Mouse (Mus musculus) layer of hippocampus, adult 18-20 months (tissue): ENCODE measurements around the gene Trp53. TPM values are rescaled to one million over a fixed set of nuclear protein-coding genes. Genes with fewer than 3 reads are reported as not detected.
A peak's percentile ranks its signal among the peaks of the same experiment; 100 is the strongest.
"Not testable (repeated sequence)": the region's sequence is repeated elsewhere in the genome, so short reads cannot be mapped to it uniquely, and the experiment has no call there.

Source experiments
- DNase-seq, 2 experiments: peaks; one replicate each; pipeline ENCODE4 v3.0.0; 2022; ENCODE audit warnings: low spot score in 2 of 2
- long read RNA-seq: library from polyadenylated mRNA; stranded (forward); transcript quantifications from one replicate; pipeline ENCODE4 v2.0.0, GENCODE M21; 2021
- total RNA-seq, 2 experiments: library from RNA; stranded (reverse); gene quantifications; 2 replicates each; pipeline ENCODE4 v1.2.3; 2021

Gene Trp53
- 10 to 100 TPM; 25.5 to 26.9 TPM for total RNA-seq
- long read RNA-seq, transcript Trp53-203 (11 exons, 1,771 nt), result major isoform, 35 of 51 reads
- long read RNA-seq, partial matches to known transcripts, result 3 of 51 reads
- long read RNA-seq, other reads (novel, unspliced or antisense), result 9 of 51 reads

DNA sequence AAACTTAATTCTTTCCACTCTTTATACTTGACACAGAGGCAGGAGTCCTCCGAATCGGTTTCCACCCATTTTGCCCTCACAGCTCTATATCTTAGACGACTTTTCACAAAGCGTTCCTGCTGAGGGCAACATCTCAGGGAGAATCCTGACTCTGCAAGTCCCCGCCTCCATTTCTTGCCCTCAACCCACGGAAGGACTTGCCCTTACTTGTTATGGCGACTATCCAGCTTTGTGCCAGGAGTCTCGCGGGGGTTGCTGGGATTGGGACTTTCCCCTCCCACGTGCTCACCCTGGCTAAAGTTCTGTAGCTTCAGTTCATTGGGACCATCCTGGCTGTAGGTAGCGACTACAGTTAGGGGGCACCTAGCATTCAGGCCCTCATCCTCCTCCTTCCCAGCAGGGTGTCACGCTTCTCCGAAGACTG, at the start of gene Trp53, which contains the start of gene Wrap53:
Trp53 (plus strand) TSS at position 269 of the 424 bp plus-strand sequence.
Wrap53 (minus strand) TSS at position 165 of the 424 bp plus-strand sequence.
- peak; percentile 89 to 93 for DNase-seq

DNA sequence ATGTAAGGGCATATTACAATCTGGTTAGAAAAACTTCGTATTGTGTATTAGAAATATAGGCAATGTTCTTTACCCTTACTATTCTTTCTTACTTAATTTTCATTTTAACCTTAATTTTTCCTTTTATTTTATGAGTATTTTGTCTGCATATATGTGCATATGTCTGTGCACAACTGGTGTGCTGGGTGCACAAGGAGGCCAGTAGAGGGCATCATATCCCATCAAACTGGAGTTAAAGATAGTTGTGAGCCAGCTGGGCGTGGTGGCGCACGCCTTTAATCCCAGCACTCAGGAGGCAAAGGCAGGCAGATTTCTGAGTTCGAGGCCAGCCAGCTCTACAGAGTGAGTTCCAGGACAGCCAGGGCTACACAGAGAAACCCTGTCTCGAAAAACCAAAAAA, 49.4 kb upstream of the Trp53 start:
- DNase-seq, result not testable (repeated sequence)

DNA sequence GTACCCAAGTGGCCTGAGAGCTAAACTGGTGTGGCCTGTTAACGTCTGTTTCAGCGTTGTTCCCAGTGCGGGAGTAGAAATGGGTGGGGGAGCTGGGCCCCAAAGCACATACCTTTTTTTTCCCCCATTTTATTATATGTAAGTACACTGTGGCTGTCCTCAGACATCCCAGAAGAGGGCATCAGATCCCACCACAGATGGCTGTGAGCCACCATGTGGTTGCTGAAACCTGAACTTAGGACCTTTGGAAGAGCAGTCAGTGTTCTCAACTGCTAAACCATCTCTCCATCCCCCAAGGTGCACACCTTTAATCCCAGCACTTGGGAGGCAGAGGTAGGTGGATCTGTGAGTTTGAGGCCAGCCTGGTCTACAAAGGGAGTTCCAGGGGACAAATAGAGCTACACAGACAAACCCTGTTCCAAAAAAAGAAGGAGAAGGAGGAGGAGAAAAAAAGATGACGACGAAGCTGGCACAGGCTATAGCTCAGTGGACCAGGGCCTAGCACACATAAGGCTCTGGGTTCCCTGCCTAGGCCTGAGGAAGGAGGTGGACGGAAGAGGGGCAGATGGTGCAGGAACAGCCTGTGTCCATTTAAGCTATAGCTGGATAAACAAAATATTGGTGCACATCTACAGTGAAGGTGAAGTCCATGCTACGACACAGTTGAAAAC, 47.5 kb upstream of the Trp53 start:
- DNase-seq, result no peak

DNA sequence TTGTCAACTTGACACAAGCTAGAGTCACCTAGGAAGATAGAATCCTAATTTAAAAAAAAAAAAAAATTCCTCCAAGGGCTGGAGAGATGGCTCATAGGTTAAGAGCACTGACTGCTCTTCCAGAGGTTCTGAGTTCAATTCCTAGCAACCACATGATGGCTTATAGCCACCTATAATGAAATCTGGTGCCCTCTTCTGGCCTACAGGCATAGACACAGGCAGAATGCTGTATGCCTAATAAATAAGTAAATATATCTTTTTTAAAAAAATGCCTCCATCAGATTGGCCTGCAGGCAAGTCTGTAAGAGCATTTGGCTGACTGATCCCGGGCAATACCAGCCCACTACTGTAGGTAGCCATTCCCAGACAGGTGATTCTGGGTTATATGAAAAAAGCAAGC, 45.2 kb upstream of the Trp53 start:
- no peak for DNase-seq

DNA sequence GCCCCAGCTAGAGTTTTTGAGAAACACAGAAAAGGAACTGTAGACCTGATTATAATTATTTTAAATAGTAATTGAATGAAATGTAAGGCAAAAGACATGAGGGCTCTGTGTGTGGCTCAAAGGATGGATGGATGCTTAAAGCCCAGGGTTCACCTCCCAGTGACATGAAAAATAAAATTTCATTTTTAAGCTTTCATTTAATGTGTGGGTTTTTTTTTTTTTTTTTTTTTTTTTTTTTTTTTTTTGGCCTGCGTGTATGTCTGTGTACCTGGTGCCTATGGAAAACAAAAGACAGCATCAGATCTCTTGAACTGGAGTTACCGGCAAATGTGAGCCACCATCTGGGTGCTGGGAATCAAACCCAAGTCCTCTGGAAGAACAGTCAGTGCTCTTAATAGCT, 39.5 kb upstream of the Trp53 start:
- no peak for DNase-seq

DNA sequence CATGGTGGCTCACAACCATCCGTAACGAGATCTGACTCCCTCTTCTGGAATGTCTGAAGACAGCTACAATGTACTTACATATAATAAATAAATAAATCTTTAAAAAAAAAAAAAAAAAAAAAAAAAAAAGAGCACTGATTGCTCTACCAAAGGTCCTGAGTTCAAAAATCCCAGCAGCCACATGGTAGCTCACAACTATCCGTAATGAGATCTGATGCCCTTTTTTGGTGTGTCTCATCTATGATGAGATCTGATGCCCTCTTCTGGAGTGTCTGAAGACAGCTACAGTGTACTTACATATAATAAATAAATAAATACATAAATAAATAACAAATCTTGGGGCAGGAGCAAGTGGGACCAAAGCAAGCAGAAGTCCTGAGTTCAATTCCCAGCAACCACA, 38.4 kb upstream of the Trp53 start:
- not testable (repeated sequence) for DNase-seq

DNA sequence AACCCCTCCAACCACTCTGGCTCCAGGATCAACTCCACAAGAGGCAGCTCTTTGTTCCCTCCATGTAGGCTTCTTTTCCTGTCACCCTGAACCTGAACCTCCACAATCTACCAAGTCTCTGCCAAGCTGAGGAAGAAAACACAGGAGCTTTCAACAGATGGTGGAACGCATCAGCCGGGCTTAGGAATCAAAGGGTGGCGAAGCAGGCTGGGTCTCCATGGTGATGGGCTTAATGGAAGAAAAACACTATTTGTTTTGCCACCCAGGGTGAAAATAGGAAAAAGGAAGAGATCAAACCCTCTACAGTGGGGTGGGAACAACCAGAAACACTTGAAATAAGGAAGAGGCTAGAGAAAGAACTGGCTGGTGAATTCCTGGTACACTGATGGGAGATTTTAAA, 36.6 kb upstream of the Trp53 start:
- DNase-seq, result peak in 1 of 2 experiments; percentile 56

DNA sequence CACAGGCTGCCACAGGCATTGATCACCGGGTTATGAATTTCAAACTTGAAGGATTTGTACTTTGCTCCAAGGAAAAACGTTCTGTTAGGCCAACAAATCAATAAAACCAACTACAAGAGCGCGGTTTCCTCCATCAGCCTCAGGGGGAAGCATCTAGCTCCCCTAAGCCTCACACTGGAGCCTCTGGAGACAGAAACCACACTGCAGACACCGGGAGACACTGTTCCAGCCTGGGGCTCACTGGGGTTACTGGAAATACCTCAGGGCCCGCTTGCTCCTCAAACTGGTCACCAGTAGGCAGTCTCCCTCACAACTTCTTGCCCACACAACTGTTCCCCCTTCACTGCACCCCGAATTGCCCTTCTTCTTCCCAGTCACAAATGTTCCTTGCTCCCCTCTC, 34.2 kb upstream of the Trp53 start:
- DNase-seq, result no peak

DNA sequence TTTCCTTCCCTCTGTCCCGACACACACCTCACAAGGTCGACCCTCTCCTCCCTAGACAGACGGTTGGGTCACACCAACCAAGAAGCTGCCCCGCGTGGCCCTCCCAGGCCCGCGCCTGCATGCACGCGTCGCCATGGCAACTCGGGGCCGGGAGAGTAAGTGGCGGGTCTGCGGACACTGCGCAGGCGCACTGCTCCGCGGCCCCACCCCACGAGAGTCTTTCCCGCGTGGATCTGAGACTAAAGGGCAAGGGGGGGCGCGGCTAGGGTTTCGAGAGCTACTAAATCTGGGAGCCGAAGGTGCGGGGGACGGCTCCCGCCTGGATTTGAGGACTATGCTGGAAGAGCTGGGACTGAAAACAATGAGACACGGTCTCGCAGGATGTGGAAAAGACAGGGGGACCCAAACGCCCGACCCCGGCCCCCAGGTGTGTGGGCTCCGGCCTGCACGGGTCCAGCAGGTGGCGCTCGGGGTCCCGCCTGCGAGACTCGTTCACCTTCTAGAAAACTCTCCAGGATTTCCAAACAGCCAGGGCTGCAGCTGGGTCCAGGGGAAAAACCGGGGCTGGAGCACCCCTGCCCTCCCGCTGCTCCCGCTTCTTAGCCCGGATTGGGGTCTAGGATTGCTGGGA, 33.6 kb upstream of the Trp53 start:
- peak in 1 of 2 experiments; percentile 83 for DNase-seq

DNA sequence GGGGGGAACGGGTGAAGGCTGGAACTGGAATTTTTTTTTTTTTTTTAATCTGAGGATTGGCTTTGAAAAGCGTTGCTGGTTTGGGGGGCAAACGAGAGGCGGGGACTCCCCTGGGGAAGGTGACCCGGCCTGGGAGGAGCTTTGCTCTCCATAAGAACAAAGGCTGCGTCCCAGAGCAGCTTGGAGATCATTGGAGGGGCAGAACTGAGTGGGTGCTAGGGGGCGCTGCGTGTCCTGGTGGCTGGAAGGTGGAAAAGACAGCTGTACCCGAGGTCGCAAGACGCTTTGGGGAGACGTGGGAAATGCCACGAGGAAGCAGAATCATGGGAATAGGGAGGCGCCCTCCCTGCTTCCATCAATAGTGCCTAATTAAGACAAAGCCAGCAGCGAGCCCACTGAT, 33.1 kb upstream of the Trp53 start:
- DNase-seq, result no peak

DNA sequence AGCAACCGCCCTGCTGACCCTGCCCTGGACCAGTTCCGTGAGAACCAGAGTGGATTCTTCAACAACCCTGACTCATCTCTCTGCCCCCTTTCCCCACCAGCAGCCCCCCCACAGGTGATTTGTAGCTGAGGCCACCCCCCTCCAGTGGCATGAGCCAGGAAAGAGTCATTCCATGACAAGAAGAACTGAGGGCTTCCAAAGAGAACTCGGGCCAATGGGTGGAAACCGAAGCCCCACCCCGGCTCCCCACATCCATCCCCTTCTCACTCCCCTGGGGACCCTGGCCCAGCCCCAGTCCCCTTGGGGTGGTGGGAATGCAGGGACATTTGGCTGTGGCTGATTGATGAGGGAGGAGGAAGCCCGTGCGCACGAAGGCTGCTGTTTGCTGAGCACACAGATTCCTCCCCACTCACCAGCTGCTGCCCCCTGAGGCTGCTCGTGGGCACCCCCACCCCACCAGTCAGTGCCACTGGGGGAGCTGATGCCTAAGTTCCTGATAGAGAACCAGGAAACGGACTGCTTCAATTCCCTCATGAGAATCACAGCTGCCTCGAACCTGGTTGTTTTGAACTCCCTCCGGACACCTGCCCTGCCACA, 31.0 kb upstream of the Trp53 start, which contains the start of gene Dnah2:
Dnah2 (minus strand) TSS at position 51 of the 597 bp plus-strand sequence.
- DNase-seq, result peak in 1 of 2 experiments; percentile 65

DNA sequence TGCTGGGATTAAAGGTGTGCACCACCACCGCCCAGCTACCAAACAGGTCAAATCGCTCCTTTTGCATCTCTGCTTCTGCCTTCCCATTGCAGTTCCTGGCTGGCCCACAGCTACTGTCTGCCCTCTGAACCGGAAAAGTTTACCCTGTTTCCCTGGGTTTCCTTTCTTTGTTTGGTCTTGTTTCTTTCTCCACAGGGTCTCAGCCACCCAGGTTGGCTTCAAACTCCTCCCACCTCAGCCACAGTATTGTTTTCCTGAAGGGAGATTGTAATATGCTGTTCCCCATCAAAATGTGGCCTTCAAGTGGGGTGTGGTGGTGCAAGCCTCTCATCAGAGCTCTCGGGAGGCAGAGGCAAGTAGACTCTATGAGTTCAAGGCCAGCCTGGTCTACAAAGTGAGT, 28.8 kb upstream of the Trp53 start:
- no peak for DNase-seq

DNA sequence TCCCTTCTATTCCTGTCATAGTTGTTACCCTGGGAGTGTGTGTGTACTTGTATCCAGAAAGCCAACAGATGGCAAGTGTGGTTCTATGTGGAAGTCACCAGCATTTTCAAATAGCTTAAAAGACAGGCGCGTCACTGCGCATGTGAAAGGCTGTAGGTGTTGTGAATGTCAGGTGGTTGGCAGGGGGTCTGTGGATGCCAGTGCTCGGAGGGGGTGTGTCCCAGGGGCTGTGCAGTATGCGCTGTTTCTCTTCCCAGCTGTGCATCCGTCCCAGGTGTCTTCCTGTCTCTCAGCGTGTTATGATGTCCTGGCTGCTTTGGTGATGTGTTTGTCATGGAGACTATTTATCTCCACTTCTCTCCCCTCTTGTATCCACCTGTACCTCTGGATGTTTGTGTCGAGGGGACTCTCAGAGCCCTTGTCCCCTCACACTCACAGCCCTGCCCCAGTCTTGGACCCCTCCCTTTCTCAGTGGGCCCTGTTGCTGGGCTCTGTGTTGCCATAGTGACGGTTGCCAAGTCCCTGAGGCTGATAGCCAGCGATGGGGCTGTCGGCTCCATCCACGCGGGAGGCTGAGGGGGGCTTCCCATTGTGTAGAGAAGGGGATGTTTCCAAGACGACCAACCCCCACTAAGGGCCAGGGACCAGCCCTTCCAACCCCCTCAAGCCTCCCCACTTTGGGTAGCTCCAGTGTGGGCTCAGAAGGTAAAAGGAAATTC, 27.4 kb upstream of the Trp53 start:
- DNase-seq, result peak; percentile 82 to 87

DNA sequence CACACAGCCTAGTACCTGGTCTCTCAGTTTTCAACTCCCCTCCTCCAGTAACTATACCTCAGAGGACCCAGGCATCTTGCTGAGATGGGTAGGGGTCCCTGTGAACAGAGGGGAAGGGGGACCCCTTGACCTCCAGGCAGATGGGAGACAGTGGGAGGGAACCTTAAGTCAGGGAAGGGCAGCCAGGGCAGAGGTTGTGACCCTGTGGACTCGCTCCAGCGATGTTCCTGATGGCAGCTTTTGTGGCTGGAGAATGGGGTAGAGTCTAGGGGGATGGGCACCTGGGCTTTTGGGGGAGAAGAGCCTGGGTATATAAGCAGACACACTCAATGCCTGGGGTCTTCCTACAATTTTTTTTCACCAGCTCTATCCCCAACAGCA, 26.8 kb upstream of the Trp53 start:
- no peak for DNase-seq

DNA sequence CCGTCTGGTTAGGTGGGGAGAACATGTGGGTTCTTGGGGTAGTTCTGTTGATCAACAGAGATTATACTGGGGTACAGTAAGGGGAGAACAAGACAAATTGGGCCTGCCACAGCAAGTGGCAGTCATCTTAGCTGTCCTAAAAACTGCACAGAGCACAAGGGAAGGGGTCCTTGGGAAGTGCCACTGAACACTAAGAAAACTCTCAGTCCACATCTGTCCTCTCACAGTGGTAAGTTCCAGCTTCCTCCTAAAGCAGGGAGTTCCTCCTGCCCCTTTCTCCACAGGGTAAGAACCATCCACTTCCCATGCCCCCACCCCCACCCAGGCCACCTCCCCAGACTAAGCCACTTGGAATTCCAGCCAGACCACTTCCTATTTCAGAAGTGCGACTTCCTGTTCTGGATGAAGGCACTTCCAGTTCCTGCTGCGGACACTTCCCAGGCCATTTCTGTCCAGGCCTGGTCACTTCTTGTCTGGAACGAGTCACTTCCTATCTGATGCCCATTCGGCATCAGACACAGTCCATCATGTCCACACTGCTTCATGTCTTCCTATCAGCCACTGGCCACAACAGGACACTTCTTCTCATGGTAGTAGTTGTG, 25.5 kb upstream of the Trp53 start:
- DNase-seq, result no peak

DNA sequence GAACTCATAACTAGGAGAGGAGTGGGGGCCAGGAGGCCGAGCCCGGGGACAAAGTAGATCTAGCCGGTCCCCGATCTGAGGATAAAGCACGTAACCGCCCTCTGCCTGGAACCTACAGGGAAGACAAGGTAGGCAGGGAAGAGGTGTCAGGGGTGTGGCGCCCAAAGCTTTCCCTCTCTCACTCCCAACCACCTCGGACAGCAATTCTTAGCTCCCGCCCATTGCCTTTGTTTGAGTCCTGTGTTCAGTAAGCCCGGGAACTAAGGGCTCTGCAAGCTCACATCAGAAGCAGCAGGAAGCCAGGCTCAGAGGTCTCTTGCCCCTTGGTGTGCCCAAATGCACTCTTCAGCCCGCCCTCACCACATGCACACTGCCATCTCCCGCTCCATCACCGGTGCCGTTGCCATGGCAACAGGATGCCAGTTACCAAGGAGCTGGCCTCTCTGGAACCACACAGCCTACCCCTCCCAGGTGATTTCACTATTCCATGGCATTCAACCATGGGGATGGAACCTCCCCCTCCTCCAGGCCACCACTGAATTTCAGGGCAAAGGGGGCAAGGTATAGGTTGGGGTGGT, 22.7 kb upstream of the Trp53 start:
- DNase-seq, result peak; percentile 59 to 71

DNA sequence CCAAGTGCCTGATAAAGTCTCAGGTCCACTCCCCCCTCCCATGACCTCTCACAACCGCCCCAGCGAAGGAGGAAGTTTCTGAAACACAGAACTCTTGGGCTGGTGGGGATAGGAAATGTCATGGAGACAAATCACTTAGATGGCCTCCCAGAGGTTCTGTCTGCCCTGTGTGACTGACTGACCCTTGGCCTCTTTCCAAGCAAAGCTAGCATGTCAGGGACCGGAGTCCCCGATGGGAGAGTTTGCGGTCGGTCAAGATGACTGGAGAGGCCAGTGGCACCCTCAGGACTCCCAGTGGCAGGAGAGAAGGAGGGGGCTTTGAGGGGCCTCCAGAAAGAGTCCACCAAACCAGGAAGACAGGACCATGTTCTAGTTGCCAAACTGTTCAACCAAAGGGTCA, 21.4 kb upstream of the Trp53 start:
- no peak for DNase-seq

DNA sequence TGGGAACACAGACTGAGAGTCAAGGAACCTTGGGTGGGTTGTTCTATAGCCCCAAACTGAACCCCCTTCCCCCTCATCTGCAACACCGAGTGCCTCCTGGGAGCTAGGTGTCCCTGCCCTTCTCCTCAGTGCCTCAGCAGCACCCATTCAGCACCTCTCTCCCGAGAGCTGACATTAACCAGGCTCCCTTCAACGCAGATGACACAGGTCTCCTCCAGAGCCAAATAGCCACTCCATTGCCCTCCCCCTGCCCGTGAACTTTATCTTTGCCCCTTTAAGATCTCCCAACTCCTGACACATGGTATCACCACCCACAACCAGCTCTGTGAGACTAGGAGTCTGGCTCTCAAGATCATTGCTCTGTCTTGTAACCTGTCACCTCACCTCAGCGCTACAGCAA, 21.0 kb upstream of the Trp53 start:
- DNase-seq, result no peak

DNA sequence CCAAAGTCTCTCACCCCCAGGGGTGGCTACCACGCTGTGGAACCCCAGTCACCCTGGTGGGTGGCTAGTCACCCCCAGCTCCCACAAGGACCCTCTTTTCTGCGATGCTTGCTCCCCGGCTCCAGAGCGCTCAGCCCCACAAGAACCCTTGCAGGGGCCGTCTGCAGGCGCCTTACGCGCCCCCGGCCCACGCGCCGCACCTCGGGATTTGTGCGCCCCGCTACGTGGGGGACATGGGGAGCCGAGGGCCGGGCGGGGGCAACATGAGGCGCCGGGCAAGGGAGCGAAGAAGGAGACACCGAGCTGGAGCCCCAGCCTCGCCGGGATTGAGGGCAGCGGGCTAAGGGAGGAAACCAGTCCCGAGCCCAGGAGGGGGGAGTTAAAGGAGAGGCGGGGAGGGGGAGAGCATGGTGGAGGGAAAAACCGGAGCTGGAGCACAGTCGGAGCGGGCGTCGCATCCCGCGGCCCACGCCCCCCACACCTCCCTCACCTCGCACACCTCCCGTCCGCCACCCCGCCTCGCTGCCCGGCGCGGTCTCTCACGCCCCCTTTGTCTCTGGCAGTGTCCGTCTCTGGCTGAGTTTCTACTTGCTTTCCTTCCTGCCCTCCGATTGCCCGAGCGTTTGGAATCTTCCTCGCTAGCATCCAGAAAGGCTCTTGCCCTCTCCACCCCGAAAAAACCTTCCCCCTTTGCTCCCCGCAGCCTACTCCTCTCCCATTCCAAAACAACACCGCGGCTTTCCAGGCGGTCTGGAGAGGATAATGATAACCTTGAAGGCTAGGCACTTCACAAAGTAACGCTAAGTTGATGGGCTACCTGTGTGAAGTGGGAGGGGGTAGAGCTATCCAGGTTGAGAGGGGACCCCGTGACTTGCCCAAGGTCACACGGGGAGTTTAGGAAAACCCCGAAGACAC, 20.1 kb upstream of the Trp53 start, which contains the start of gene Efnb3:
Efnb3 (minus strand) TSS at position 355 of the 915 bp plus-strand sequence.
- peak in 1 of 2 experiments; percentile 63 for DNase-seq
